Mouse (Mus musculus) erythroblast, embryonic 14.5 days (primary cell): ENCODE data around the gene Chst5.

Experiments used
- GATA1 ChIP-seq: IDR thresholded peaks from 2 replicates; pipeline ENCODE4 v1.6.1; 2012; ENCODE audit warnings: low read length, inconsistent platforms, mixed read lengths
- TAL1 ChIP-seq: IDR thresholded peaks from 3 replicates; pipeline ENCODE4 v1.6.1; 2012; ENCODE audit warnings: low read length, inconsistent platforms, mixed read lengths

GRCm38 (mm10) chr8:111951936-111952335 is 41.7 kb upstream of the Chst5 start:
- no peak for TF ChIP-seq GATA1
- no peak for TF ChIP-seq TAL1
